Mouse (Mus musculus): ENCODE results near the gene Neb.

Neb gene

DNA sequence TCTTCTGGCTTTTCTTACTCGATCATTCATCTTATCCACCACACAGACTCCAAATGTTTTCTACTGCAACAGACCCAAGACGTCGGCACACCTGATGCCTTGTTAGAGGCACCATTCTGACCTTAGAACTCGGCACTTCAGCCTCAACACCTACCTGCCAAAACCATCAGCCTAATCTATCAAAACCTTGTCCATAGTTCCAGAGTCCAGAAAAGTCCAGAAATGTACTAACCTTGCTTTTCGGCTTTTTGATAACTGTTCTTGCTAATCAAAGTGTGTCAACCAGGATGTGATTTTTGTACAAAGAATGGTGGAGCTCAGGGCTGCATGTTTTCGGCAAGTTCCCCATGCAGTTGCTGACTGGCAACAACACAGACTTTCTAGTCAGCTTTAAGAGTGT lies 3.6 kb downstream of the Neb start:
- no peak for DNase-seq (ENCODE audit: low spot score in 2 of 2)

- no peak for DNase-seq (ENCODE audit: low spot score in 2 of 2)
These were observed 5.8 kb downstream of the Neb start for GRCm38 (mm10) chr2:52372480-52372879.

DNA sequence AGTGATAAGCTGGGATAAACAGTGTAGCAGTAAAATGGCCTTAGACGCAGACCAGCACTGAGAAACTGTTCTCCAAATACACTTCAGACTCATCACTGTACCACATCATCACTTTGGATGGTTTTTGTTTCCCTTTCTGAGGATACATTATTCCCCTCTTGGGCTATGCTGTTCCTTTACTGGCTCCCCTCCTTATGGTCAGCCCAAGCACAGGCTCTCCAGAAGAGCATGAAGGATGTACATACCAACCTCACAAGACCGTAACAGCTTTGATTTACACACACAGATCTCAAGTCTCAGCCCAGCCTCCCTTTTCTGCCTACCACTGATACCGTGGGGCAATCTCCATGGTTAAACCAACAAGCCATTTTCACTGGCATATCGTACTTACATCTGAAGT lies 6.2 kb downstream of the Neb start:
- no peak for DNase-seq (ENCODE audit: low spot score in 2 of 2)

GRCm38 (mm10) chr2:52371066-52371465 lies 7.2 kb downstream of the Neb start:
- no peak for DNase-seq (ENCODE audit: low spot score in 2 of 2)

DNA sequence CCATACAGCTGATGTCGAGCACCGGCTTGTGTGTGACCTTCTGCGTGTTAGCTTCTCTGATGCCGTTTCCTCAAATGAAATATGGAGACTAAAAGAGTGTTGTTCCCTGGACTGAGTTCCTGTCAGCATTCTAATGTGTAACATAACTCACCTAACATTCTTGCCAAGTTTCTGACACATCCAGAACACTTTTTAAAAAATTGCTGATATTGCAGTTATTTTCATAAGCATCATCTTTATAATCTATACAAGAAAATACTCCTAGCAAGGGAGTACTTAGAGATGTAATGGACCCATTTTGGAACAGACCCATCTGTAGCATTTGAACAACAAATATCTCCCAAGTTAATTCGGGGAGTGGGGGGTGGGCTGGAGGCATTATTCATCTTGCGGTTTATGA lies 8.7 kb downstream of the Neb start:
- DNase-seq (ENCODE audit: low spot score in 2 of 2), result no peak

- no peak for DNase-seq (ENCODE audit: low spot score in 2 of 2)
These were observed 10.6 kb downstream of the Neb start for GRCm38 (mm10) chr2:52367665-52368064.

GRCm38 (mm10) chr2:52367248-52367647 lies 11.0 kb downstream of the Neb start:
- peak in 1 of 2 experiments; percentile 4 for DNase-seq (ENCODE audit: low spot score in 2 of 2)

DNA sequence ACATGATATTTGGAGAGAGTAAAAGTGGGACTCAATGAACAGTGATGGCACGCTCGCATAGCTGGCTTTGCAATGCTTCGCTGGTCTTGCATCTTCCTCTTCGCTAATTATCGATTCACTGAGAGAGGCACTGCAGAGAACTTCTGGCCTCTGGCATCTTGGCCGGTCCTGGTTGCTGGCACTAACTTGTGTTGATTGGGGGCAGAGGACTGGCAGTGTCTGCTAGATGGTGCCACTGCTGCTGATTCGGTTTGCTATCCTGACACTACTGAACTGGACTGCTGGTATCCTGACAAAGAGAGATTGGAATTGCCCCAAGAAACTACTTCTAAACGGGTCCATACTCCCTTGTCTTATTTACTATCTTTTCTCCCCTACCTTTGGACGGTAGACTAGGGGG lies 17.2 kb downstream of the Neb start:
- no peak for DNase-seq (ENCODE audit: low spot score in 2 of 2)

DNA sequence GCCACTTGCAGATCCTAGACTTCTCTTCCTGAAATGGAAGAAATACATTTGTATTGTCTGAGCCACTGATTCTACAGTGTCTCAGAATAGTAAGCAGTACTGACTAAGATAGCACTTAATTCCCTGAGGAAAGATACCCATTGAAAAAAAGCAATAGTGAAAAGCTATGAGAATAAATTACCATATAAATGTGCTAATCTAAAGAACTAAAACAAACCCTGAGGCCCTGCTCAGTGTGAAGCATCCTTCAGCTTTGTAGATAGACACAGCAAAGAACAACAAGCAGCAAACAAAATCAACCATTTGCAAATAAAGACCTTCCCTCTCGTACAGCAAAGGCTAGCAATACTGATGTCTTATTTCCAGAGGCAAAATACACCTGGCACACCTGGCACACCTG lies 18.6 kb downstream of the Neb start:
- no peak for DNase-seq (ENCODE audit: low spot score in 2 of 2)

GRCm38 (mm10) chr2:52358156-52358555 lies 20.1 kb downstream of the Neb start:
- DNase-seq (ENCODE audit: low spot score in 2 of 2), result no peak

DNA sequence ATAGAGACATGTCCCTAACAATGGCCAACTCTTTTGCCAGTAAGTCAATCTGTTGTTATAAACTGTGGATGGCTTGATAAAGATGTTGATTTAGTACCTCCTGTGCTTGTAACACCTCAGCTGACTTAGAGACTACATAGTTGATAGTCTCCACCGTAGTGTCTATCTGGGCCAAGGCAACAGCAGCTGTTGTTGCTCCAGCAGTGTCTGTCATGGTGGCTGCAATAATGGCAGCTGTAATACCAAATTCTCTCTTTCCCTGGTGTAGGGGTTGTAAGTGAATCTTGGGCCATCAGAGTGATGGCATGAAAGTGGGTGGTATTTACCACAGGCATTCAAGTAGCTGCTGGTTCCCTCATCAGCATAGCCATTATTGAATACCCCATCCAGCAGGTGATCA lies 27.2 kb downstream of the Neb start:
- DNase-seq (ENCODE audit: low spot score in 2 of 2), result no peak

- DNase-seq (ENCODE audit: low spot score in 2 of 2), result no peak
These were observed 37.3 kb downstream of the Neb start for GRCm38 (mm10) chr2:52340990-52341389.

DNA sequence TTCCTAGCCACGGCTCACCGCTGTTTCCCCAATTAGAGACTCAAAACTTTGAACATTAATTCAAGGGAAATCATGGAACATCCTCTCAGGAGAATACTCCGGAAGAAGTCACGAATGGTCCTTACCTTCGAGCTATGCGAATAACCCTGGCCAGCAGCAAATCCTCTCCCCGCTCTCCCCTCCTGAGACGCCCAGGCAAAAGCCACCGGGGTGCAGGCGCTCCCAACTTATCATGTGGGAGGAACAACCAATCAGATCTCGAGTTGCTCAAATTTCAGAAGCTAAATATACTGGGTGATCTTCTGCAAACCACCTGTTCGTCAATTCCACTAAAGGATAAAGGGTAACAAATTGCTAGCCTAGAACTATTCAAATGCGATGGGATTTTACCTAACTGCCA lies 42.7 kb downstream of the Neb start:
- no peak for DNase-seq (ENCODE audit: low spot score in 2 of 2)

DNA sequence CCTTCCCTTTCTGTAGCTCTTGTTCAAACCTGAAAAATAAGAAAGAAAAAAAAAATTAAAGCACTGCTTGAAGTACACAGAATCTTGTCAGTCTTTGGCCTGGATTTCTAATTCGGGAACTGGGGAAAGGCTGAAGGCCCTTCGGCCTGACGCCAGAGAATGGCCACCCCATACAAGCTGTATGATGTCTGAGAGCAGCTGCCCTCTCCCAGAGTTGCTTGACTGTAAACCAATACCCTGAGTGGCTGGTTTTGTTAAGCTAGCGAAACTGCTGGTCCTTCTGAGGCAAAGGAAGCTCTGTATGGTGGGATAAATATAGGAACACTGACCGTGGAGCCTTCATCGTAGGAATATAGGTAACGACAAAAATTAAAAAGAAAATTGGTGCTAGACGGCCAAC lies 43.2 kb downstream of the Neb start:
- no peak for DNase-seq (ENCODE audit: low spot score in 2 of 2)

GRCm38 (mm10) chr2:52333535-52333934 lies 44.7 kb downstream of the Neb start:
- DNase-seq (ENCODE audit: low spot score in 2 of 2), result no peak

GRCm38 (mm10) chr2:52331761-52332160 lies 46.5 kb downstream of the Neb start:
- no peak for DNase-seq (ENCODE audit: low spot score in 2 of 2)

DNA sequence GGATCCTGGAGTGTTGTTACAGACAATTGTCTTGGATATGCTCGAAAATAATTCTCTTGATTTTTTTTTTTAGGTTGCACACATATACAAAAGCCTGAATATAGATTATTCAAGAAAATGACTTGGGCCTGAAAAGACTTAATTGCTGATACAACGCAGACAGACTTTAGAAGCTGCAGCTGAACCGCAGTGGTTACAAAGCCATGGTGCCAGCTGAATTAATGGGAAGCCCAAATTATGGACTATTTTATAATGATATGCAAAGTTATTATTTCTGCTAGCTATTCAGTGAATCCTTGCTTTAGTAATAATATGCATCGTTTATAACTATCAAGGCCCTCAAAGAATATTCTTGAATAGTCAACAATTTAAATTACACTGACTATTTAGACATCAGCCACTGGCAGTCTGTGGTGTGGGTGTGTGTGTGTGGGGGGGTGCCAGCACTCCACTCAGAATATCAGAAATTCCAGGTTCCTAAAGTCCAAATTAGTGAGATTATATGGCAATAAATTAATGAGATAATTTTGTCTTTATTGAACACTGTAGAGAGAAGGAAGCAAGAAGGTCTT lies 50.9 kb downstream of the Neb start:
- DNase-seq (ENCODE audit: low spot score in 2 of 2), result no peak

- DNase-seq (ENCODE audit: low spot score in 2 of 2), result no peak
These were observed 56.4 kb downstream of the Neb start for GRCm38 (mm10) chr2:52321866-52322265.

- DNase-seq (ENCODE audit: low spot score in 2 of 2), result no peak
These were observed 58.1 kb downstream of the Neb start for GRCm38 (mm10) chr2:52320175-52320574.

GRCm38 (mm10) chr2:52319020-52319567 lies 59.2 kb downstream of the Neb start:
- DNase-seq (ENCODE audit: low spot score in 2 of 2), result no peak

DNA sequence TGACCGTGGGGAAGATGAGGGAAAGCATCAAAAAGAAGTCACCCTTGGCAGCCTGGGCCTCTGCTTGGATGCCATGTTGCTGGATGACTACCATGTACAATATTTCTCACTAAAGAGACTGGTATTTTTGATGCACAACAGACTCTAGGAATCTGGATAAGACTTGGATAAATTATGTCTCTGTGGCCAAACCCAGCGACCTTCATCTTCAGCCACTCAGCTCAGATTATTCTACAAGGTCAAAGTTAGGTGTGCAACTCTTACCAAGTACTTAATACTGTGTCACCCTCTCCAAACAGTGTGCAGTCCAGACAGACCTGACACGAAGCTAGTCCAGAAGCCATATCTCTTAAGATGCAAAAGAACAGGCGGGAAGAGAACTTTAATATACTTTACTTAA lies 60.8 kb downstream of the Neb start:
- no peak for DNase-seq (ENCODE audit: low spot score in 2 of 2)

DNA sequence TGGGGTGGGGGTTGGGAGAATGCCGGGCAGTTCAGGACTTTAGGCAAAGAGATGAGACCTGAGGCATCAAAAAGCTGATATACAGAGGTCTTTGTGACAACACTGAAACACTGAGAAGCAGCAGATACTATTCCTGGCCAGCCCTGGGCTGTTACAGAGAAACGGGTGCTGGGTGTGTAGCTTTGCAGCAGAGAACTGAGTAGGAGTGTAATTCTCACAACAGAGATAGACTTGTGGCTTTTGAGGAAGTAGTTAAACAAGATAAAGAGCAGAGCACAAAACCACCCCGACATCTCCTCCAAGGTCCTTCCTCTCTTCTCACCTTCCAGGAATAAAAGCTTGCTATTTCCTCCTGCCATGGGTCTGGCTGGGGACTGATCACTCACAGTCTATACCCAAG lies 62.5 kb downstream of the Neb start:
- DNase-seq (ENCODE audit: low spot score in 2 of 2), result no peak

DNA sequence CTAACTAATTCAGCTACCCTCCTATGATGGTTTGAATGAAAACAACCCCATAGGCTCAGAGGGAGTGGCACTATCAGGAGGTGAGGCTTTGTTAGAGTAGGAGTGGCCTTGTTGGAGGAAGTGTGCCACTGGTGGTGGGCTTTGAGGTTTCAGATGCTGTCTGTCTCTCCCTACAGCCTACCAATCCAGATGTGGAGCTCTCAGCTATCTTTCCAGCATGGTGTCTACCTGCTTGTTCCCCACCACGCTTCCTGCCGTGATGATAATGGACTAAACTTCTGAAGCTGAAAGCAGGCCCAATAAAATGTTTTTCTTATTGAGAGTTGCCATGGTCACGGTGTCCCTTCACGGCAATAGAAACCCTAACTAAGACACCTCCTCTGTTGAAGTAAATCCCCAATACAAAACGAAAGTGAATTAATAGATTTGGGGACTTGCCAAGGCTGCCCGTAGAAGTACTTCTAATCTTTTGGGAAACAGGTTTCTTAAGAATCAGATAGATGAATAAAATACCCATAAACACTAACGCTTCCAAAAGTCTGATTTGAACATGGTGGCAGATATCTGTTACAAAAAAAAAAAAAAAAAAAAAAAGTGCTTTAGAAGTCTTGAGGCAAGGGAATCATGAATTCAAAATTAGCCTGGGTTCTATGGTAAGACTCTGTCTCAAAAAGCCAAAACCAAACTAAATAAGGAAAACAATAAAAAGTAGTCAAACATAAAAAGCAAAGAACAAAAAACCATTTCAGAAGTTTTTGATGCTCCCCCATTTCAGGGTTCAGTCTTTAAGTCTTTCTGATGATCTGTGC lies 63.1 kb downstream of the Neb start:
- no peak for DNase-seq (ENCODE audit: low spot score in 2 of 2)
